Mouse (Mus musculus): Measurements from ENCODE around the gene Tctn3.
"Not testable (repeated sequence)": the region's sequence is repeated elsewhere in the genome, so short reads cannot be mapped to it uniquely, and the experiment has no call there.

Tctn3 gene

DNA sequence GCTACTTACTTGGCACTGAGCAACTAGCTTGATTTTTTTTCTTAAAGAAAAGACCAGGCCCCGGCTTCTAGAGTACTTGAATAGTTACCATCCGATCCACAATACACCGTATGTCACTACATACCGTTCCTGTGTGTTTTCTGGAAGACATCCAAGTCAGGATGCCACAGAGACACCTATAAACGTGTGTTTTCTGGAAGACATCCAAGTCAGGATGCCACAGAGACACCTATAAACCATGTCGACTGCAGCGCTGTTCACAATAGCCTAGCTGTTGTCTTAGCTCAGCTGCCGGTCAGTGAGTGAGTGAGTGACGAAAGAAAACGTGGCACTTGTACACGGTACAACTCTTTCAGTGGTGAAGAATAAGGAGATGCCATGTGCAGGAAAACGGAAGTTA, 13.9 kb upstream of the Tctn3 start:
- DNase-seq (ENCODE audit: low read depth, low spot score): no peak

DNA sequence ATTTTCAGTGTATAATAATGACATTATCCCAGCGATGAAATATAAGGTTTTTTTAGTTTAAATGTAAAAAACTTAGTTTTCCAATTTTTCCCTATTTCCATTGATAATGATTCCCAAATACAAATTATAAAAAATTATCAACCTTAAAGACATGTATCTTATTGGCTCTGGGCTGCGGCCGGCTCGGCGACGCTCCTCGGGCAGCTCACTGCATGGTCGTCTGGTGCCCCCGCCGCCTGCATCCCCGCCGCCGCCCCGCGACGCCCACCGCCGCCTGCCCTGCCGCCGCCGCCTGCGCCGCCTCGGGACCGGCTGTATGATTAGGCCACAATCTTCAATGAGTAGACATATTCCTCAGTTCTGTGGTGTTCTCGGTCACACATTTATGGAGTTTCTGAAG, 9.6 kb upstream of the Tctn3 start:
- not testable (repeated sequence) for DNase-seq (ENCODE audit: low read depth, low spot score)

DNA sequence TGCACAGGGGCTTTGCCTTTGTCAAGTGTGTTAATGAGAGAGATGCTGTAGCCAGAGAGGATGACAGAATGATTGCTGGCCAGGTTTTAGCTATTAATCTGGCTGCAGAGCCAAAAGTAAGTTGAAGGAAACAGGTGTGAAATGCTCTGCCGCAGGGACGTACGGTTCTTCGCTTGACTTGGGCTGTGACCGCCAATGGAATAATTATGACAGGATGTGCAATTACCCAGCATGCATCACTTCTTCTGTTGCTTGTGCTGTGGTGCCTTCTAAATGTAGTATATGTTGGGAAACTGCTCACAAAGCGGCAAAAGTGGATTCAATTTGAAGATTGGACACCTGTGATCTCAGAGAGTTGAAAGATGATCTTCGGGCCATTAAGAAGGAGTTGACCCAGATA, 4.0 kb upstream of the Tctn3 start:
- DNase-seq (ENCODE audit: low read depth, low spot score): no peak

DNA sequence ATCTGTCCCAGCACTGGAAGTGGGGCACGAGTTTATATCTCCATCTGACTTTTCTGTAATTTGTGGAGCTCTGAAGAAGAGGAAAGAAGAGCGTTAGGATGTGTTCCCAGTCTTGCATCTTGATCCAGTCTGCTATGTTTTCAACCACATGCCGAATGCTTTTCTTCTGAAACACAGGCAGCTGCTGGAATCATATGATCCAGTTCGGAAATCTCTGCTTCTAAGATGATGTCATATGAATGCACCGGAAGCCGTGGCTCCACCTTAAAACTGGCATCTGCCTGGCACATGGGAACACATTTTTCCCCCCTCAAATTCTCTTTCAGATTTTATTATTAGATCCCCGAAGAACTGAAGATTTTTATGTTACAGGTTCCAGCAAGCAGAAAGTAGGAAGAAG, 2.8 kb upstream of the Tctn3 start:
- no peak for DNase-seq (ENCODE audit: low read depth, low spot score)

DNA sequence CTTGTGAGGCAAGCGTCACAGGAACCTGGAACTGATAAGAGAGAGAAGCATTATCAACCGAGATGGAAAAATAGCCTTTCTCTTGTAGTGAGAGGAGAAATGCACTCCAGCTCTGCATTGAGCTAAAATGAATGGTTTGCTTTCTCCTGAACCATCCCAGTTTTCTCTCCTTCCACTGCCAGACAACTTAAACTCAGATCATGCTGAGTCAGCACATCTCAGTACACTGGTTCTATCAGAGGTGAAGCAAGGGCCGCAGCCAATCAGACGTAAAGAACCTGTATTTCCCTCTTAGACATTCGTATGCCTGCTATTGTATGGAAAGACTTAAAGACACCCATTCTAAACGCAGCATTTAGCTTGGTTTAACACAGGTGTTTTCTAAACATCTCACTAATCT, 4.4 kb downstream of the Tctn3 start:
- DNase-seq (ENCODE audit: low read depth, low spot score): no peak

DNA sequence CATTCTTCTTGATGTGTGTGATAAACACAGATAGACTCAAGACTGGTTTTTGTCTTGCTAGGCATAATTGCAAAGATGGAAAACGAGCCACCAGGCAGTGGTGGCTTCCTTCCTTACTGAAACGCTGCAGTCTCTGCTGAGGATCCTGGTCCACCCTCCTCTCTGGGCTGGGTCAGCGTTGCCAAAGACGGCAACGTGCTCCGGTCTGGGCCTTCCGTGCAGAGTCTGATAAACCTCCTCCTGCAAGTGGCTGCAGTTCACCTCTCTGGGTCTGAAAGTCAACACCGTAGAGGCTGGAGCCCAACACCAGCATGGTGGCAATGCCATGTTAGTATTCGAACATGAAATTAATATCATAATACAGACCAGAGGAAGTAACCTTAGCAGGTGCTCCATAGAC, 6.8 kb downstream of the Tctn3 start:
- no peak for DNase-seq (ENCODE audit: low read depth, low spot score)

DNA sequence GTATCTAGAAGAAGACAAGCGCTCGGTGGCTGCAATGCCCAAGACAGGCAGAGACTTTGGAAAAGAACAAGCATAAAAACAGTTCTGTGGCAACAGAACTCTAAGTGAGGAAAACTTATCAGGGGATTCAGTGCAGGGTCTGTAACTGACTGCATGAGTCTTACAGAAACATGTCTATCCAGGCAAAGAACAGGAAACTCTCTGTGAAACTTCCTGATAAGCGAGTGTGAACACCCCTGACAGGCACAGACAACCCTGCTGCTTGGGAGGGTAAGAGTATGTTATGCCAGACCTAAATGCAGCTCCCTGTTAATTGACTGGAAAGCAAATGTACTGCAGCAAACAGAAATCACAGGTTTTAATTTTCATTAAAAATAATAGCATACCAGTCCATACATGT, 10.2 kb downstream of the Tctn3 start:
- no peak for DNase-seq (ENCODE audit: low read depth, low spot score)

DNA sequence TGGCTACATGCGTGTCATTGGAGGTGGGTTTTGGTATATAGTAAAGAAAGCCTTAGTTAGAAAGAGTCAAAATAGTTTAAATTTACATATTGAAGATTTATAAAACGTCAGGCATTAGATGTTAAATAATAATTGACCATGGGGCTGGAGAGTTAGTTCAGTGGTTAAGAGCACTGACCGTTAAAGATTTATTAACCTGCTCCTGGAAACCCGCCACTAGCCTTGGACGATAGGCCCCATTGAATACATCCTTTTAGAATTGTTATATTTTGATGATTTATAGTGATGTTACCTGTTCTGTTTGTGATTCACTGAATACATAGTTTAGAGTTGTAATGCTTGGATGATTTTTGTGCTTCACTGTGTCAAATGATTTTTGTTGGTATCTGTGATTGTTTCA, 11.2 kb downstream of the Tctn3 start:
- not testable (repeated sequence) for DNase-seq (ENCODE audit: low read depth, low spot score)

DNA sequence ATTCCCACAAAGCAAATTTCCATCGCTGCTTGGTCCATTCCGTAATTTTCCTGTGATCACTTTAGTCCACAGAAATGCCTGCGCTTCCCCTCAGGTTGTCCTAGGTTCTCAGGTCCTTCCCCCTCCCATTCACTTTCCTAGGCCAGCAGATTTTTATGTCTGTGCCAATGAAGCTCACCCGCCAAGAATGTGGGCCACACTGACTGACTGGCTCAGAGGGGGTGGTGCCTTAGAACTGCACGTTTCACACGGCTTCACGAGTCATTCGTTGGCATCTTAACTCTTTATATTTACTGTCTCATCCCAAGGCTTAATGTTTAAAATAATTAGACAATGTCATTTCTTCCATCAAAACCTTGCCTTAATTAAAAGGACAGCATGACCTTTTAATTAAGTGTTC, 16.2 kb downstream of the Tctn3 start:
- DNase-seq (ENCODE audit: low read depth, low spot score): no peak

DNA sequence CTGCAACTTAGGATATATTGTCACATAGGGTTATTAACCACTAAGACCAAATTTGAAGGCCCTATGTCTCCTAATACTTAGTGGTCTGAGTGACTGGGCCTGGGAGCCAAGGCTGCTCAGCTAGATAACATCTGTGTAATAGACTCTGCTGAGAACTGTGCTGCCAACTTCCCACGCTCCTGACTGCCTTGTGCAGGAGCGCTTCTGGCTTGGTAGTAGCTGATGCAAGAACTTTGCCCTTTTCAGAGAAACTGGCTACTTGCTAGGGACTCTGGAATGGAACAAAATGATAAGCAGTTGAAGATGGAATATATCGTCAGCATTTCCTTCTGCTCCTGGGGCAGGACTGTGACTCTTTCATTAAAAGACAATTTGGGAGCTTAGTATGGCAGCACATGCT, 16.8 kb downstream of the Tctn3 start:
- no peak for DNase-seq (ENCODE audit: low read depth, low spot score)

DNA sequence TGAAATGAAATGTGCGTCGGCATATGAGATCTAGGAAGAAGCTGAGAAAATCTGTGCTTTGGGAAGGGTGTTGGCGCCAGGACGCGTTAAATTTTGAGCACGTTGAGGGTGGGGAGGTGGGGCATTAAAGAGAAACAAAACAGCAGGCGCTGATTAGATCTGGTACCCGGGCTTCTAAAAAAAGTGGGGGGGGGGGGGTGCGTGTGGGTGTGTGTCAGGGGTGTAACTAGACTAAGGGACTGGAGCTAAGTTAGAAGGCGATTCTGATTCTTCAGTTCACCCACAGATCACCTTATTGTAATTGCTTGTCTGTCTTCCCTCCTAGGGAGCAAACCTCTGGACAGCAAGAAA, 22.5 kb downstream of the Tctn3 start:
- no peak for DNase-seq (ENCODE audit: low read depth, low spot score)

DNA sequence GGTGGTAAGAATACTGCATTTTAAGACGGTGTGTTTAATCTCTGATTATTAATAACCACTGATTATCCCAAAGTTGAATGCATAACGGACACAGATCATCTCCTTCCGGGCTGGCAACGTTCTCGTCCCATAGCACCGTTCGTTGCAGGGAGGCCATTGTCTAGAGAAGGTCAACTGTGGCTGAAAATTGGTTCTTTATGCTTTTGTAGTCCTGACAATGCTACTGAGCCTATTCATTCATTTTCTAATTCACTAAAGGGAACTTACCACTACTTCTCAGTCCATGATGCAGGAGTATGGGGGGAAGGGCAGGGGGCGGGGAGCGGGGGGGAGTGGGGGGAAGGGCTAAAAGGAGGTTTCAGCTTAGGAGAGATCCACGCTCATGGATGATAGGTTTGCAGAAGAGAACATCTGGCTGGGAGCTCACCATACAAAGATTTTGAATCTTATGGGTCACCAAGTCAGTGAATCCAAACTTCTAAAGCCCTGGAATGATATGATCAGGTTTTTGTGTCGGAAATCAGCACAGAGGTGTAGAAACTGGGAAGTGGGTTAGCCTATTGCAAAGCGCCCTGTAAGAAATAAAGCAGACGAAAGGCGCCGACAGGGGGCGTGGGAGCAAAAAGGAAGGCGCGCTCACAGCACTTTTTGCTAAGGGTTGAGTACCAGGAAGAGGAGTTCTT, 23.0 kb downstream of the Tctn3 start:
- DNase-seq (ENCODE audit: low read depth, low spot score): peak; percentile 60

DNA sequence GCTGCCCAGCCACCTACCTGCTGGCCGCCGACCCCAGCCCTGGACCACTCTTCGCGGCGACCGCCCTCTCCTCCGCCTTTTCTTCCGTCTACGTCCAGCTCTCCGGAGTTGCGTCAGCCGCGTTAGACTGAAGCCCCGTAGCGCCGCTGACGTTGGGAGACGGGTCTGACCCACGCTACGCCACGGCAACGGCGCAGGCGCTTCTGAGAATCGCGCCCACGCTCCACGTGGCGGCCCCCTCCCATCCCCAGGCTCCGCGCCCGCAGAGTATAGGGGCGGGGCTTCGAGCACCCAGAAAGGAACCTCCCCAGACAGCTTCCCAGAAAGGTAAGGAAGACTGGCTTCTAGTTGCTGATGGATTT, 23.8 kb downstream of the Tctn3 start, which contains the start of gene Aldh18a1:
Gene Aldh18a1, minus strand, starts transcription at position 171 of the 362 bp plus-strand sequence.
- peak; percentile 84 for DNase-seq (ENCODE audit: low read depth, low spot score)

DNA sequence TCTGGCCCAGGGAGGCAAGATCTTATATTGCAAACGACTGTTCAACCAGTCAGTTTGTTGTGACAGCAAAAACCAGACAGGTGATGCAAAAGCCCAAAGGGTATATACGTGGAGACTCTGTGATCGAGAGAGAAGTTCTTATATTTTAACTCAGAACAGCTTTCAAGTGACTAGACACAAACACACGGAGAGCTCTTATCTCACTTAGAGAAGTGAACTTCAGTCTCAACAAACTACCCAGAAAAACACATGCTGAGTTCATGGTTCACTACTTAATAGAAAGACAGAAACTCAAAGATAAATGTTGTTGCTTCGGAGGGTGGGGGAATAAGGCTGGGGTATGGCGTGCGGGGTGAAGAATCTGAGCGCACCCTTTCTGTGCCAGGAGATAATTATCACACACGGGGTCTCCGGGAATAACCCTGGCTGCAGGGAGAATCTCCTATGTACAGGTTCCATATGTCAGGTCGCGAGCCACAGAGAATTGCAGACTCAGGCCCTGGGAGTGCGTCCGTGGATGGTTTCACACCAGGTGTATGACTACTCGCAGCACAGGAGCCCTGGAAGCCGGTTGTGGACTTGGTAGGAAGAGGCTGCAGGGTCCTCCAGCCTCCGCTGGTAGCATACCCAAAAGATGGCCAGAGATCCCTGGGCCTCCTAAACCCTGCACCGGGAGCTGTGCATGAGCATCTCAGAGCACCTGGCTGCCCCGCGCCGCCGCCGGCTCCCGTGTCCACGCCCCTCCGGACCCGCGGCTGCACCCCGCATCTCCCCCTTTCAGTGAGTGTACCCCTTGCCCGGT, 24.3 kb downstream of the Tctn3 start:
- DNase-seq (ENCODE audit: low read depth, low spot score): no peak

DNA sequence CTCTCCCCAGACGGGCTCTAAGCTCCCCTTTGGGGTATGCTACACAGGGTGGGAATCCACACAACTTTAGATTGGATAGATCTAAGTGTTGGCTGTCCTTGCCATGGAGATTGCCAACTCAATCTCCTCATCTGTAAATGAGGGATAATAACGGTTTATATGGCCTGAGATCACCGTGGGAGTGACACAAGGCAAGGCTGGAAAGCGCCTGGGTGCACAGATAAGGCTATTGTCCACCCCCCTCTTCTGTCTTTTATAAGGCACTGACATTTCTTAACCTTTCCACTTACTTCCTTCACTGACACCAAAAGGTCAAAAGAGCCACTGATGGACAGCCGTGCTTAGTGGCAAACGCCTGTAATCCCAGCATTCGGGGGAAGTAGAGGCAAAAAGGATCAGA, 25.1 kb downstream of the Tctn3 start:
- DNase-seq (ENCODE audit: low read depth, low spot score): no peak

DNA sequence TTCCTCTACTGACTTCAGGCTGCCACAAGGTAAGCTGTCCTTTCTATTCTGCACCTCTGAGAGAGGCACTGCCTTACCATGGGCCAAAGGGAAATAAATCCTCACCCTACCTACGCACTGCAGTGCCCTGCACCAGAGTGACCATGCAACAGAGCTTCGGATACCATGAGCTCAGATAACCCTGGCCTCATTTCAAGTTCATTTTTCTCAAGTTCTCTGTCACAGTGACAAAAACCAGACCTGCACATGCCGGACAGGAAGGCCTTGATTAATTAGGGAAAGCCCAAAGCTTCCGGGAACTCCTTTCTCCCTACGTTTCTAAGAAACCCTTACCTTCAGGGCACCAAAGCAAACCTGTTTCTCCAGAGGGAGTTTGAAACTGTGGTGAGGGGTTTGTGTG, 30.4 kb downstream of the Tctn3 start:
- DNase-seq (ENCODE audit: low read depth, low spot score): no peak

DNA sequence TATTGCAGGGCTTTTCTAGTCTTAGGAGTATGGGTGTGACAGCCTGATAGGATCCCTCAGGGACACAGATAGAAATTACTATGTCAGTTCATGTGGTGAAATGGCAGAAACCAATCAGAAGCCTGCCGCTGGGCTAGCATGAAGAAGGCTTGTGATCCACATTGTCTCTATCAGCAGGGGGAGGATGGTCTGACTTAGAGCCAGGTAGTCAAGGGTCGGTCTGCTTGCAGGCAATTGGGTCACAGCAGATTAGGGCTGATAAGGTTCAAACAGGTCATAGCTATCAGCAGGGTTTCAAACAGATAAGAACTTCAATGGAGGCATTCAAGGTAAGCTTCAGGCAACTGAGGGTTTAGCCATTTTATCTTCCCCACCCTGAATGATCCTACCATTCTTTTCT, 31.1 kb downstream of the Tctn3 start:
- no peak for DNase-seq (ENCODE audit: low read depth, low spot score)

DNA sequence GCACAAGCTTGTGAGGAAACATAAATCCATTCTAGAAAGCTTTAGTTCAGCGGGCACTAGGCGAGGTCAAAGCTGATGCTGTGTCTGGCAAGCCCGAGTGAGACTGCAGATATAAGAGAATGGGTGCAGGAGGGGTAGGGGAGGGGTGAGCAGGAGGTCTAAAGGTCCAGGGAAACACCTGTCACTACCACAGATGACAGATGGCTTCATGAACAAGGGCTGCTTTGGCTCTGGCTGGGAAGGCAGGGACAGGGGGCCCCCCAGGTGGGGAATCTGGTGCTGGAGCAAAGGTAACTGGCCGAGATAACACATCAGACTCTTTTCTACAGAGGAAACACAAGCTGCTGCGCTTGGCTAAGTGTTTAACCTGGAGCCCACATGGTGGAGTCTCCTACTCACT, 36.6 kb downstream of the Tctn3 start:
- DNase-seq (ENCODE audit: low read depth, low spot score): no peak

DNA sequence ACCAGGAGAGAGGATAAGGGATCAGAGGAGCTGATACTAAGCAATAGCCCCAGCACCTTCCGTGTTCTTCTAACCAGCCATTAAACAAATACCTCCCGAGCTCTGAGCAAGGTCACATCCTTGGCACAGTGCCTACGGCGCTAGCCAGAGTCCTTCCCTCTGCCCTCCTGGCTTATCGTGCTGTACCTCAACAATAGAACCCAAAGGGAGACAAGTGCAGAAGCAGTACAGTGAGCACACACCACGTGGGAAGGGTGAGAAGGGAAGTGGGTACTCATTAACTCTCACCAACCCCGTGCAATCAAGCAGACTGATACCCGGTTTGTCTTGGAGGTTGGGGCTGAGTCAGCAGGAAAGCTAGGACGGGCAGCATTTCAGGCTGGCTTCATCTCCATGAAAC, 41.3 kb downstream of the Tctn3 start:
- DNase-seq (ENCODE audit: low read depth, low spot score): no peak

DNA sequence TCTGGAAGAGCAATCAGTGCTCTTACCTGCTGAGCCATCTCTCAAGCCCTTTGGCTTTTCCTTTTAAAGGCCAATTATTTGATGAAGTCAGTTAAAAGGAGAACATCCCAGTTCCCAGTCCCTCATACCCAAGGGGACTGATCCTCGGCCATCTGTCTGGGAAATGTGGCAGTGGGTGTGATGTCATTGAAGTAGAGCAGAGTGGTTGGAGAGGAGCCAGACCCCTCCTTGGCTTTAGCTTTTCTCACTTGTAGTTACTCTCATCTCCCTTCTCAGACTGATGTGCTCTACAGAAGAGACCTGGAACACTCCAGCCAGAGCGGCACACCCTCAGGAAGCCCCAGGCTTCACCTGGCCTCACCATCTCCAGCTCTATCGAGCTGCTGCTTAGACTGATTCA, 44.4 kb downstream of the Tctn3 start:
- DNase-seq (ENCODE audit: low read depth, low spot score): no peak

DNA sequence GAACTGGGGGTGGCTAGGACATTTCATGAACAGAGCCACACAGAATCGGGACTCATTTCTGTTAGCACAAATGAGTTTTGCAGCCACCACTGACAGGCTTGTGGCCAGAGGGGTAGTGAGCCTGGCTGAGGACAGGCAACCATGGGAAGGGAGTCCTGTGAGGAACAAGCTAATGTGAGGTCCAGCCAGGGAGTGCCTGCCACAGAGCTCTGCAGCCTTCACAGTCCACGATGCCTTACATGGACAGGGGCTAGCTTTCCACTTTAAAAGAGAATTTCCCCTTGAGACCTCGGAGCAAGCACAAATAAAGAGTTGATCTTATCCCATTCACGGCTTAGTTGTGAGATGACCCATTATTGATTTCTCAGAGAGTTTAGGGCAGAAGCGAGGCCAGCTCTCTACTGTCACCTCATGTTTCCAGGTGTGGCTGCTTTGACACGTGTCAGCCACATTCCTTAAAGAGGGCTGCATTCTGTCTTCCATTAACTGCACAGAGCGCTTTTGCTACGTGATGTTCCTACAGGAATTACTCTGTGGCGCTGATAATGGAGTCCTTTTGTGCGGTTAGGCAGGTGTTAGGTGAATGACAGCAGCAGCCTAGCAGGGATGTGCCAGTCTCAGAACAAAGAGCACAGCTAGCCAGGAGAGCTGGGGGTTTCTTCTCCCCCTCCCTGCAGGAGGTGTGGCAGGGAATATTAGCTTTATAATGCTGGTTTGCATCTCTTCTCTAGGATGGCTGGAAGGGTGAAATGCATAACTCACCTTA, 48.0 kb downstream of the Tctn3 start:
- no peak for DNase-seq (ENCODE audit: low read depth, low spot score)

DNA sequence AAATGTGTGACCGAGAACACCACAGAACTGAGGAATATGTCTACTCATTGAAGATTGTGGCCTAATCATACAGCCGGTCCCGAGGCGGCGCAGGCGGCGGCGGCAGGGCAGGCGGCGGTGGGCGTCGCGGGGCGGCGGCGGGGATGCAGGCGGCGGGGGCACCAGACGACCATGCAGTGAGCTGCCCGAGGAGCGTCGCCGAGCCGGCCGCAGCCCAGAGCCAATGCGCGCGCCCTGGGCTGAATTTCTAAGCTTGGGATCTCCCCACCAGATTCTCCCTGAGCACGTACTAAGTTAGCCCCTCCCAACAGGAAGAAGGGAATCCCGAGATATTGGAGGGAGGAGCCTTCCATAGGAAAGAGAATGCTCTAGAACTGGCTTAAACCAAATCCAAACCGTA, 50.5 kb downstream of the Tctn3 start:
- not testable (repeated sequence) for DNase-seq (ENCODE audit: low read depth, low spot score)

DNA sequence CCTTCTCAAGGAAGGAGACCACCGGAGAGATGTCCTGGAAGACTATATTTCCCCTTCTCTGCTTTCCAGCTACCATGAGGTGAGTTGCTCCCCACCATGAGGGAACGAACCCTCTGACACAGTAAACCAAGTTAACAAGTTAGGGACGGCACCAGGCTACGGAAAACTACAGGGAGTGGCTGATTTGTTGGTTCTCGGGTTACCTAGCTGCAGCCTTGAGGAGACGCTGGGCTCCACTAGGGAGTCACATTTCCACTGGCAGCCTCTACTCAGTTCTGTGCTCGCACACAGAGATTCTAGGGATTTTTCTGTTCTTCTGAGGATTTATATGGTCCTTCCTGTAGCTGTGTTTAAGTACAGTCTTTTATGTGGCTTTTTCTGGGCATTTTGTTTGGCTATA, 56.0 kb downstream of the Tctn3 start:
- DNase-seq (ENCODE audit: low read depth, low spot score): no peak
